ENCODE assay signal across 8 mouse cellular contexts in the genomic region with DNA sequence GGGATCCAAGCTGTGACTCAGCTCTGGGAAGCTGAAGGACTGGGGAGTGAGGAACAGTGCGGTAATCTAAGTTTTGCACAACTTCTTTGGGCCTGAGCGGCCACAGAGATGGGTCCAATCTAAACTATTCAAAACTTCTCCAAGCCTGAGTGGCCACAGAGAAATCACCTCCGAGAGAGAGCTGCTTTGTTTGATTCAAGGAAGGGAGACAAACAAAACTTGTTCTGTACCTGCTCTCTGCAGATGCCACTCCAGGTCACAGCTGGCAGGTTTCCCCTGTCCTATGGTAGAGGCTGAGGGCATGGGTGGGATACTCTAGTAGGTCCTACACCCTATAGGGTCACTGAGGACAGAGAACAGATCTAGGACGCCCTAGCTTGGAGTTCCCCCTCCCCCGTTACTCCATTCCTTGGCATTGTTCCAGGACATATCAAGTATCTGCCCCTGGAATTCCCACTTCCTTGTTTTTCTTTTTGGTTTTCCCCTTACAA.
DNase-seq lines count a peak whose midpoint lies in the region; ATAC-seq lines count a peak whose summit lies in the region.

No protein-coding gene starts in this region.

- 0 out of 2 replicates have a peak overlapping the region, but pooled peaks have one; percentile 2 for H3K4me3 ChIP-seq in stomach, embryonic 16.5 days (replicated peaks; ENCODE audit: low read length)

- ATAC-seq in cerebellum, adult (ENCODE audit: insufficient number of reproducible peaks, low FRiP score, low TSS enrichment), result no peak
- no peak for ATAC-seq in stomach, embryonic 16.5 days (ENCODE audit: insufficient read depth, low FRiP score)
- no peak for ATAC-seq in activated CD4-positive, CD25-positive, alpha-beta regulatory T cell, adult 4 months

- 36% methylated on average over 5 of the region's 5 CpGs for WGBS in stomach, embryonic 16.5 days

- H3K27me3 ChIP-seq in stomach, embryonic 16.5 days (ENCODE audit: control insufficient read depth, insufficient read depth, low read length), result no peaks in the 10 kb centered on the region

- no peaks in the 10 kb centered on the region for H3K9me3 ChIP-seq in stomach, embryonic 16.5 days (replicated peaks; ENCODE audit: control insufficient read depth, low read length)

- peak overlapping the region; percentile 67 for H3K4me2 ChIP-seq in stomach, embryonic 16.5 days (ENCODE audit: low read depth, low read length)

- peak overlapping the region; percentile 4; the same call in 1 of the 2 replicates for H3K9ac ChIP-seq in stomach, embryonic 16.5 days (ENCODE audit: low read length)

- peak overlapping the region; percentile 77 for H3K27ac ChIP-seq in stomach, embryonic 16.5 days (ENCODE audit: low read length)

- DNase-seq in cerebellum, adult 11 months, result peak; percentile 23
- peak; percentile 46 for DNase-seq in 3134 (ENCODE audit: extremely low read depth, insufficient read length, low spot score)
- peak; percentile 55 to 57 for DNase-seq in heart, adult 9 months (ENCODE audit: low spot score in 2 of 2)
- DNase-seq in kidney, postnatal 14 days, result peak; percentile 43
- DNase-seq in liver, result no peak

- peaks cover 66% of the 10 kb centered on the region for H3K4me1 ChIP-seq in stomach, embryonic 16.5 days (ENCODE audit: control insufficient read depth, insufficient read depth, low read length)

- no peaks in the 10 kb centered on the region for H3K36me3 ChIP-seq in stomach, embryonic 16.5 days (ENCODE audit: control insufficient read depth, insufficient read depth, low read length)
